Mouse (Mus musculus) limb, embryonic 14.5 days (tissue): Measurements from ENCODE around the gene Sfswap. TPM values are rescaled to one million over a fixed set of nuclear protein-coding genes. Genes with fewer than 3 reads are reported as not detected.

Experiments
- ATAC-seq: fragments of 200-750 bp; cut with Nextera tagmentation; 2 replicates; pipeline ENCODE4 v1.8.0; 2017; ENCODE audit warnings: low read depth, moderate number of reproducible peaks, moderate TSS enrichment; ENCODE audit not compliant: low FRiP score
- DNase-seq: peaks from one replicate; pipeline ENCODE4 v3.0.0-alpha.2; 2015; ENCODE audit warnings: low spot score
- H3K27ac ChIP-seq: fragments of 300-500 bp; sonication (generic); replicated peaks from 2 replicates; pipeline ENCODE4 v1.5.1; 2014; ENCODE audit warnings: low read depth, mild to moderate bottlenecking, low read length, moderate library complexity, mixed read lengths
- H3K27me3 ChIP-seq: fragments of 300-500 bp; sonication (generic); 2 replicates; pipeline ENCODE4 v1.6.1; 2014; ENCODE audit warnings: low read length, mixed read lengths; ENCODE audit not compliant: control insufficient read depth, insufficient read depth
- H3K36me3 ChIP-seq: fragments of 300-500 bp; sonication (generic); 2 replicates; pipeline ENCODE4 v1.6.1; 2014; ENCODE audit warnings: mild to moderate bottlenecking, low read length, moderate library complexity, mixed read lengths; ENCODE audit not compliant: control insufficient read depth, insufficient read depth
- H3K4me1 ChIP-seq: fragments of 300-500 bp; sonication (generic); 2 replicates; pipeline ENCODE4 v1.6.1; 2014; ENCODE audit warnings: antibody characterized with exemption, low read length, mixed read lengths; ENCODE audit not compliant: control insufficient read depth, insufficient read depth
- H3K4me2 ChIP-seq: fragments of 300-500 bp; sonication (generic); replicated peaks from 2 replicates; pipeline ENCODE4 v1.6.1; 2014; ENCODE audit warnings: low read depth, mild to moderate bottlenecking, low read length, moderate library complexity; ENCODE audit not compliant: severe bottlenecking
- H3K4me3 ChIP-seq: fragments of 300-500 bp; sonication (generic); replicated peaks from 2 replicates; pipeline ENCODE4 v1.5.1; 2014; ENCODE audit warnings: low read length
- H3K9ac ChIP-seq: fragments of 300-500 bp; sonication (generic); 2 replicates; pipeline ENCODE4 v1.6.1; 2014; ENCODE audit warnings: mild to moderate bottlenecking, low read depth, low read length, moderate library complexity; ENCODE audit not compliant: severe bottlenecking
- H3K9me3 ChIP-seq: fragments of 300-500 bp; sonication (generic); 2 replicates; pipeline ENCODE4 v1.6.1; 2016; ENCODE audit warnings: low read length; ENCODE audit not compliant: control insufficient read depth
- POLR2A ChIP-seq: fragments of 200-500 bp; IDR thresholded peaks from 2 replicates; pipeline ENCODE4 v1.8.0; 2012; ENCODE audit warnings: inconsistent platforms, mild to moderate bottlenecking, moderate library complexity, borderline replicate concordance; ENCODE audit not compliant: insufficient read depth, insufficient read length; ENCODE audit errors: extremely low read depth
- WGBS: fragments of 180-500 bp; shearing (Covaris S2); extraction: QIAGEN DNeasy Blood & Tissue Kit; methylation state at CpG from one replicate; pipeline ENCODE4 v1.1.7; 2014; 5-methylcytosine and 5-hydroxymethylcytosine counted together
- polyA plus RNA-seq, 2 experiments: library from polyadenylated mRNA; depleted of rRNA in 1 of 2; stranded (reverse) in 1 of 2; unstranded in 1 of 2; fragments of >200 nt; fragmentation: Nextera tagmentation in 1 of 2; extraction: Ambion mirVana in 1 of 2; gene quantifications; 2 replicates each; pipeline versions ENCODE4 v1.2.1 to v1.2.3; 2012 to 2014

Sfswap gene
- polyA plus RNA-seq, 2 experiments: 53.8 to 178 TPM

- no peaks in the 10 kb centered on the region for H3K9me3 ChIP-seq
- no peak for DNase-seq
- no peak overlapping the region for H3K4me3 ChIP-seq
- no peaks in the 10 kb centered on the region for H3K27me3 ChIP-seq
- no peak overlapping the region for H3K9ac ChIP-seq
- no peak overlapping the region for H3K4me2 ChIP-seq
- no peak for ATAC-seq
- 88% methylated on average over 1 of the region's 1 CpGs for WGBS
- no peak overlapping the region for H3K27ac ChIP-seq
- no peak for TF ChIP-seq POLR2A
- peaks cover 93% of the 10 kb centered on the region for H3K36me3 ChIP-seq
- H3K4me1 ChIP-seq: no peaks in the 10 kb centered on the region
Measured at GRCm38 (mm10) chr5:129518786-129519185, 17.8 kb downstream of the Sfswap start.

DNA sequence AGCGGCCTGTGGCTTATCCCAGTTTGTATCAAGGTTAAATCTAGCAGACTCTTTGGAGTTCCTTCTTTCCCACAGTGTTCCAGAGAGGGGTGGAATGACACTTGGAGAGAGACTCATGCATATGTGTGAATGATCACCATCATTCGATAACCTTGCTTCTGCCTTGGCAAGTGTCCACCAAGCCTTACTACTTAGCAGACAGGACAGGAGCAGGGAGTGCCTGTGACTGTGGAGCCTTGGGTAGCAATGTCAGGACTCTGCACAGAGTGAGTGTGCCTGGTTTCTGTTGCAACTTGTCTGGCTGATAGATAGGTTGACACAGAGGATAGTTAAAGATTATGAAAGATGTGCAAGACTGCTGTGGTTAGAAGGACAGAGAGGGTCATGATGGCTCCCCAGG lies 18.6 kb downstream of the Sfswap start:
- no peak for TF ChIP-seq POLR2A
- no peak for DNase-seq
- no peak overlapping the region for H3K27ac ChIP-seq
- H3K9me3 ChIP-seq: no peaks in the 10 kb centered on the region
- no peak overlapping the region for H3K9ac ChIP-seq
- no peak overlapping the region for H3K4me2 ChIP-seq
- 97% methylated on average over 2 of the region's 2 CpGs for WGBS
- no peaks in the 10 kb centered on the region for H3K27me3 ChIP-seq
- no peak overlapping the region for H3K4me3 ChIP-seq
- ATAC-seq: no peak
- peaks cover 91% of the 10 kb centered on the region for H3K36me3 ChIP-seq
- no peaks in the 10 kb centered on the region for H3K4me1 ChIP-seq

DNA sequence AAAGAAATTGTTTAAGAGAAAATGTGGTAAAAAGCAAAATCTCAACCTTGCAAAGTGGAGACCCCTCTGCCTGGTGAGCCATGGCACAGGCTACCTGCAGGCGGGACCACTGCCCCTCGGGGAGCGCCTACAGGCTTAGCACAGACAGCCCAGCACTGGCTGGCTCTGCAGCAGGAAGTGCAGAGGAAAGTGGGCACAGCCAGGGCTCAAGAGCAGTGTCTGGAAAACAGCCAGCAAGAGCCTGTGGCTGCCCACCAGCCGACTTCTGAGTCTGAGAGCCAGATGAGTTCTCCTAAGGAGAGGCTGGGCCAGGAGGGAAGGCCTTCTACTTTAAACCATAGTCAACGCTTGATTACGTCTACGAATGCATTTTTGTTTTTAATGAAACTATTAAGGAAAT lies 20.5 kb downstream of the Sfswap start:
- no peak overlapping the region for H3K9ac ChIP-seq
- DNase-seq: peak; percentile 10

GRCm38 (mm10) chr5:129521913-129522312 lies 20.9 kb downstream of the Sfswap start:
- H3K4me1 ChIP-seq: no peaks in the 10 kb centered on the region
- no peak overlapping the region for H3K4me3 ChIP-seq
- H3K36me3 ChIP-seq: peaks cover 90% of the 10 kb centered on the region
- no peak overlapping the region for H3K9ac ChIP-seq
- no peak overlapping the region for H3K27ac ChIP-seq
- H3K27me3 ChIP-seq: no peaks in the 10 kb centered on the region
- 63% methylated on average over 3 of the region's 3 CpGs for WGBS
- TF ChIP-seq POLR2A: no peak
- ATAC-seq: no peak
- H3K9me3 ChIP-seq: no peaks in the 10 kb centered on the region
- H3K4me2 ChIP-seq: no peak overlapping the region
- DNase-seq: no peak

More for the DNA sequence above, 20.5 kb downstream of the Sfswap start:
- H3K4me3 ChIP-seq: no peak overlapping the region
- H3K4me1 ChIP-seq: no peaks in the 10 kb centered on the region
- H3K4me2 ChIP-seq: no peak overlapping the region
- 77% methylated on average over 7 of the region's 7 CpGs for WGBS
- ATAC-seq: no peak
- H3K27ac ChIP-seq: no peak overlapping the region
- peaks cover 90% of the 10 kb centered on the region for H3K36me3 ChIP-seq
- H3K9me3 ChIP-seq: no peaks in the 10 kb centered on the region
- H3K27me3 ChIP-seq: no peaks in the 10 kb centered on the region
- TF ChIP-seq POLR2A: no peak

DNA sequence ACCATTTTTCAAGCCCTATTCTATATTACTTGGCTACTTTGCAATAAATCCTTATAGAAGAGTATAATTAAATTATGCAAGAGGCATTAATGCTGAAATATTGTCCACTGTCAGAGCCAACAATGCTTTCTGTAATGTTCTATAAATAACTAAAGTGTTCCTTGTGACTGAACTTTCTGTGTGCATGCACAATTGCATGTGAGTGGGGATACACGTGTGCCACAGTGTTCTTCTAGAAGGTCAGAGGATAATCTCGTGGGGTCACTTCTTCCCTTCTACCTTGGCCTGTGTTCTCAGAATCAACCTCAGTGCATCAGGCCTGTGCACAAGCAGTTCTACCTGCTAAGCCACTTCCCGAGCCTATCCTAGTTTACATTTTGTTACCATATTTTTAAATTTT lies 22.1 kb downstream of the Sfswap start:
- WGBS: 81% methylated on average over 3 of the region's 3 CpGs
- Histone ChIP-seq H3K4me1 (no peaks in the 10 kb centered on the region), H3K36me3 (peaks cover 89% of the 10 kb centered on the region), H3K9me3 (no peaks in the 10 kb centered on the region), H3K27ac (no peak overlapping the region), H3K4me2 (no peak overlapping the region), H3K4me3 (no peak overlapping the region), H3K9ac (no peak overlapping the region), H3K27me3 (no peaks in the 10 kb centered on the region)
- TF ChIP-seq POLR2A: no peak
- ATAC-seq (no peak), DNase-seq (no peak)

DNA sequence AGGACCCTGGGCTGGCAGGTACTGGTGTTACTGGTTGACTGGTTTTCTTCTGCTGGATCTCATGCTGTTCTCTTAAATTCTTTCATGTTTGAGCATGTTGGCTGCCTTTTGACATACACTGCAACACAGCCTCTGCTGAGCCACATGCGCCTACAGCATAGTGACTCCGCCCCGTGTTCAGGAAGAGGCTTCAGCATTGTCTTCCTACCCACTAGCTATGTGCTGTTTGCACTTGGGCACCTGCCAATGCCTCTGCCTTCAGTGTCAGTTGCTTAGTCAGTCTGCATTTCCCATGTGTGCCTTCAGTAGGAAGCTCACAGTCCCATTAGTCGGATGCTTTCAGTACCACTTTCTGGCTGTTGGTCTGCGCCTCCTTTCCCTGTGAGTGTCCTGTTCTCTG lies 23.7 kb downstream of the Sfswap start:
- ATAC-seq: no peak
- Histone ChIP-seq H3K36me3 (peaks cover 81% of the 10 kb centered on the region), H3K4me3 (no peak overlapping the region), H3K4me1 (no peaks in the 10 kb centered on the region), H3K9me3 (no peaks in the 10 kb centered on the region), H3K27ac (no peak overlapping the region), H3K9ac (no peak overlapping the region), H3K27me3 (no peaks in the 10 kb centered on the region), H3K4me2 (no peak overlapping the region)
- no peak for DNase-seq
- 96% methylated on average over 5 of the region's 5 CpGs for WGBS
- no peak for TF ChIP-seq POLR2A
